In genomic region chr16:23107946-23108759, GRCm38 (mm10) we compare ENCODE assay signal across 8 mouse cellular contexts. TPM values are rescaled to one million over a fixed set of nuclear protein-coding genes. Genes with fewer than 3 reads are reported as not detected.
DNase-seq lines count a peak whose midpoint lies in the region; ATAC-seq lines count a peak whose summit lies in the region.

No protein-coding gene starts in this region.

- peak overlapping the region; percentile 67 for H3K4me2 ChIP-seq in intestine, embryonic 15.5 days (replicated peaks)

- peaks cover 8% of the 10 kb centered on the region; the same call in 1 of the 2 replicates for H3K4me1 ChIP-seq in intestine, embryonic 15.5 days (replicated peaks)

- H3K36me3 ChIP-seq in intestine, embryonic 15.5 days: peaks cover 22% of the 10 kb centered on the region; the same call in 1 of the 2 replicates

- peak; percentile 77 to 78 for DNase-seq in adrenal gland, adult 18-20 months (ENCODE audit: low spot score in 2 of 2)
- peak; percentile 71 for DNase-seq in embryo, embryonic 11.5 days (ENCODE audit: low read depth, low spot score)
- peak; percentile 73 to 81 for DNase-seq in gastrocnemius, postnatal 36 days
- peak; percentile 82 for DNase-seq in left cerebral cortex, postnatal 25 days (ENCODE audit: low spot score in 2 of 2)
- peak; percentile 92 for DNase-seq in mesoderm, embryonic 11.5 days (ENCODE audit: low read depth, low spot score)
- peak; percentile 72 to 75 for DNase-seq in right cerebral cortex, postnatal 36 days (ENCODE audit: low spot score in 2 of 2)
- peak; percentile 78 to 85 for DNase-seq in urinary bladder, postnatal 4 days (ENCODE audit: low spot score in 2 of 2)

- peak overlapping the region; percentile 87 for H3K4me3 ChIP-seq in intestine, embryonic 15.5 days (replicated peaks)

- WGBS in intestine, embryonic 15.5 days: under 1% methylated on average over 52 of the region's 52 CpGs

- peak overlapping the region; percentile 99 for H3K9ac ChIP-seq in intestine, embryonic 15.5 days

- peak; percentile 77 for ATAC-seq in intestine, embryonic 15.5 days

- H3K27me3 ChIP-seq in intestine, embryonic 15.5 days (replicated peaks): no peaks in the 10 kb centered on the region

- H3K27ac ChIP-seq in intestine, embryonic 15.5 days: peak overlapping the region; percentile 96

- intact Hi-C loops in gastrocnemius, postnatal 36 days (cut with DNase I): loop anchor here (2.0 kb wide), 1 partner anchor 21 kb away; no protein-coding TSS in a partner anchor
- intact Hi-C loops in left cerebral cortex, postnatal 25 days (cut with DNase I): loop anchor here (1.0 to 5.0 kb wide), 2 partner anchors 19 to 251 kb away; partner anchors contain the start of genes Dnajb11, Rfc4 and Tbccd1

- no peaks in the 10 kb centered on the region for H3K9me3 ChIP-seq in intestine, embryonic 15.5 days

RNA-seq across cellular contexts. Expression of gene Eif4a2, which starts 0.9 kb away (rescaled TPM):
- 100 to 1,000 TPM; 551 to 581 TPM for total RNA-seq in adrenal gland, adult 18-20 months (2021)
- 100 to 1,000 TPM; 380 to 417 TPM for total RNA-seq in gastrocnemius, postnatal 36 days (2021)
- polyA plus RNA-seq in intestine, embryonic 15.5 days (2015; fragmentation: Nextera tagmentation; extraction: Ambion mirVana): 204 and 222 TPM in 2 replicates
- 100 to 1,000 TPM; 884 to 895 TPM for total RNA-seq in left cerebral cortex, postnatal 25 days (2021)

RNA-seq across cellular contexts. Expression of gene Rfc4, which starts 19.4 kb away (rescaled TPM):
- total RNA-seq in adrenal gland, adult 18-20 months (2021): 1 to 10 TPM; 4.3 to 7.7 TPM
- 1 to 10 TPM; 5.8 to 7.1 TPM for total RNA-seq in gastrocnemius, postnatal 36 days (2021)
- 118 and 130 TPM in 2 replicates for polyA plus RNA-seq in intestine, embryonic 15.5 days (2015; fragmentation: Nextera tagmentation; extraction: Ambion mirVana)
- 1 to 10 TPM; 3.6 to 4.4 TPM for total RNA-seq in left cerebral cortex, postnatal 25 days (2021)

RNA-seq across cellular contexts. Expression of gene Adipoq, which starts 38.2 kb away (rescaled TPM):
- 100 to 1,000 TPM; 265 to 655 TPM for total RNA-seq in adrenal gland, adult 18-20 months (2021)
- total RNA-seq in gastrocnemius, postnatal 36 days (2021): 10 to 100 TPM in 1 of 2 experiments, 1 to 10 TPM in 1; 5.6 to 13.1 TPM
- polyA plus RNA-seq in intestine, embryonic 15.5 days (2015; fragmentation: Nextera tagmentation; extraction: Ambion mirVana): not detected in 2 replicates
- not detected for total RNA-seq in left cerebral cortex, postnatal 25 days (2021)

RNA-seq across cellular contexts. Expression of gene Kng1, which starts 50.5 kb away (rescaled TPM):
- 1 to 10 TPM in 1 of 2 experiments, under 1 TPM in 1; 0.60 to 1.1 TPM for total RNA-seq in adrenal gland, adult 18-20 months (2021)
- under 1 TPM in 1 of 2 experiments, not detected in 1; 0.43 TPM for total RNA-seq in gastrocnemius, postnatal 36 days (2021)
- polyA plus RNA-seq in intestine, embryonic 15.5 days (2015; fragmentation: Nextera tagmentation; extraction: Ambion mirVana): 6.6 and 10.9 TPM in 2 replicates
- total RNA-seq in left cerebral cortex, postnatal 25 days (2021): not detected

Comparison
In these comparisons a context has a peak if more than half of its experiments do, and no peak if none do; other contexts are left out.
1. Peak in every context shown above with its lines: DNase-seq, ATAC-seq, H3K4me3 ChIP-seq and H3K27ac ChIP-seq.
2. RNA of gene Adipoq, which starts 38.2 kb away (total RNA-seq): 265 to 655 TPM in adrenal gland, adult 18-20 months; 5.6 to 13.1 TPM in gastrocnemius, postnatal 36 days and not detected in left cerebral cortex, postnatal 25 days; every median in the first group is over 10 times any median in the second.